Mouse (Mus musculus) myocyte (in vitro differentiated cells): Measurements from ENCODE around the gene Fam110a. TPM values are rescaled to one million over a fixed set of nuclear protein-coding genes. Genes with fewer than 3 reads are reported as not detected.

ENCODE experiments used
- H3K27me3 ChIP-seq: one replicate; pipeline ENCODE4 v1.6.1; 2011; ENCODE audit not compliant: control insufficient read depth, insufficient read depth, insufficient read length
- H3K36me3 ChIP-seq: one replicate; pipeline ENCODE4 v1.6.1; 2011; ENCODE audit not compliant: control insufficient read depth, insufficient read depth
- H3K4me2 ChIP-seq: one replicate; pipeline ENCODE4 v1.6.1; 2011; ENCODE audit warnings: low read depth, control low read depth
- H3K4me3 ChIP-seq: one replicate; pipeline ENCODE4 v1.5.1; 2011; ENCODE audit warnings: mild to moderate bottlenecking, control low read depth, moderate library complexity
- H3K79me2 ChIP-seq: one replicate; pipeline ENCODE4 v1.6.1; 2011; ENCODE audit not compliant: control insufficient read depth, insufficient read depth
- H3ac ChIP-seq: one replicate; pipeline ENCODE4 v1.6.1; 2011; ENCODE audit not compliant: control insufficient read depth, insufficient read length
- CEBPB ChIP-seq: IDR thresholded peaks from 2 replicates; pipeline ENCODE4 v1.6.1; 2011; ENCODE audit warnings: mild to moderate bottlenecking, moderate library complexity; ENCODE audit not compliant: poor library complexity, insufficient read depth, severe bottlenecking
- E2F4 ChIP-seq: IDR thresholded peaks from one replicate; pipeline ENCODE4 v1.6.1; 2011; ENCODE audit warnings: mild to moderate bottlenecking, control low read depth, moderate library complexity; ENCODE audit not compliant: insufficient read depth
- MAX ChIP-seq: IDR thresholded peaks from one replicate; pipeline ENCODE4 v1.6.1; 2011; ENCODE audit warnings: low read depth, mild to moderate bottlenecking, control low read depth
- MYOD1 ChIP-seq, 3 experiments: IDR thresholded peaks; one replicate each; pipeline ENCODE4 v1.6.1; 2011; ENCODE audit warnings: control low read depth in 2 of 3, low read depth in 2 of 3, mild to moderate bottlenecking in 2 of 3, moderate library complexity in 1 of 3; ENCODE audit not compliant: insufficient read length in 2 of 3, control insufficient read depth in 1 of 3
- MYOG ChIP-seq, 3 experiments: IDR thresholded peaks; one replicate each; pipeline ENCODE4 v1.6.1; 2011; ENCODE audit warnings: control low read depth in 2 of 3, low read depth in 2 of 3, mild to moderate bottlenecking in 2 of 3; ENCODE audit not compliant: insufficient read length in 2 of 3, control insufficient read depth in 1 of 3, insufficient read depth in 1 of 3
- POLR2A ChIP-seq: IDR thresholded peaks from one replicate; pipeline ENCODE4 v1.6.1; 2011; ENCODE audit warnings: low read depth, mild to moderate bottlenecking, control low read depth, moderate library complexity; ENCODE audit not compliant: insufficient read length
- POLR2AphosphoS2 ChIP-seq: IDR thresholded peaks from one replicate; pipeline ENCODE4 v1.6.1; 2011; ENCODE audit warnings: low read depth, control low read depth; ENCODE audit not compliant: insufficient read length
- REST ChIP-seq: IDR thresholded peaks from one replicate; pipeline ENCODE4 v1.6.1; 2011; ENCODE audit warnings: mild to moderate bottlenecking, control low read depth, moderate library complexity; ENCODE audit not compliant: insufficient read depth, insufficient read length
- SRF ChIP-seq: IDR thresholded peaks from one replicate; pipeline ENCODE4 v1.6.1; 2011; ENCODE audit warnings: low read depth; ENCODE audit not compliant: control insufficient read depth, insufficient read length
- TCF12 ChIP-seq: IDR thresholded peaks from one replicate; pipeline ENCODE4 v1.6.1; 2011; ENCODE audit warnings: mild to moderate bottlenecking, control low read depth; ENCODE audit not compliant: poor library complexity, insufficient read depth, severe bottlenecking
- TCF3 ChIP-seq: IDR thresholded peaks from one replicate; pipeline ENCODE4 v1.6.1; 2011; ENCODE audit warnings: low read depth, control low read depth; ENCODE audit not compliant: insufficient read length
- USF1 ChIP-seq: IDR thresholded peaks from one replicate; pipeline ENCODE4 v1.6.1; 2011; ENCODE audit warnings: low read depth, mild to moderate bottlenecking, control low read depth, moderate library complexity
- polyA plus RNA-seq: library from polyadenylated mRNA; unstranded; fragments of >200 nt; fragmentation: generic; extraction: Trizol; gene quantifications from one replicate; pipeline ENCODE4 v1.2.1, GENCODE M21; 2012; ENCODE audit warnings: missing spikeins

Gene Fam110a
- polyA plus RNA-seq, 1 experiment, result 21.0 TPM

DNA sequence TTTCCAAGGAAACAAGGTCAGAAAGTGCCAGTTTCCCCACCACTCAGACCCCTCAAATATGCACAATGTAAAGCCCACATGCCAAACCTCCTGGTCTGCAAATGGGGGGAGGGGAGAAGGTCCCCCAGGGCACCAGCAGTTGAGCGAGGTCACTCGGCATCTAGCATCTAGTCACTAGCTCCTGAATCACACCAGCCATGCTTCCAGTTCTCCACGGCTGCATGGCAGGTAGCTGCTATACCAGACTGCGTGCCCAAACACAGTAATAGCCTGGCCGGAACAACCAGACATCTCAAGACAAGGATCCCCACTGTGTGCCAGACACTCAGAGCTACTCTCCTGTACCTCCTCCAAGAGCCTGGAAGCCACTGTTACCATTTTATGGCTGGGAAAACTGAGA, 8.3 kb downstream of the Fam110a start:
- H3K36me3 ChIP-seq, result peaks cover 11% of the 10 kb centered on the region
- H3ac ChIP-seq, result no peak overlapping the region
- H3K4me2 ChIP-seq, result no peak overlapping the region
- H3K27me3 ChIP-seq, result no peaks in the 10 kb centered on the region
- no peak overlapping the region for H3K4me3 ChIP-seq
- H3K79me2 ChIP-seq, result peaks cover 72% of the 10 kb centered on the region
- TF ChIP-seq POLR2A (no peak), E2F4 (no peak), SRF (no peak), TCF12 (no peak)

- Histone ChIP-seq H3K4me2 (no peak overlapping the region), H3K79me2 (peaks cover 59% of the 10 kb centered on the region), H3K27me3 (no peaks in the 10 kb centered on the region), H3K4me3 (no peak overlapping the region), H3K36me3 (peaks cover 11% of the 10 kb centered on the region), H3ac (no peak overlapping the region)
- TF ChIP-seq POLR2AphosphoS2, result no peak
- TF ChIP-seq TCF12, result no peak
- TF ChIP-seq MAX, result no peak
- TF ChIP-seq MYOG (IDR thresholded peaks at IDR 0.05; ENCODE audit: control insufficient read depth in 1 of 3, insufficient read depth in 1 of 3, insufficient read length in 2 of 3, low read depth in 2 of 3), result no peak
- TF ChIP-seq TCF3, result no peak
- TF ChIP-seq REST, result no peak
- TF ChIP-seq CEBPB, result no peak
- no peak for TF ChIP-seq E2F4
- TF ChIP-seq SRF, result no peak
- no peak for TF ChIP-seq MYOD1 (IDR thresholded peaks at IDR 0.05; ENCODE audit: control insufficient read depth in 1 of 3, insufficient read length in 2 of 3, low read depth in 2 of 3)
- no peak for TF ChIP-seq USF1
- TF ChIP-seq POLR2A, result no peak
Measured at GRCm38 (mm10) chr2:151970191-151971172, 9.5 kb downstream of the Fam110a start.

DNA sequence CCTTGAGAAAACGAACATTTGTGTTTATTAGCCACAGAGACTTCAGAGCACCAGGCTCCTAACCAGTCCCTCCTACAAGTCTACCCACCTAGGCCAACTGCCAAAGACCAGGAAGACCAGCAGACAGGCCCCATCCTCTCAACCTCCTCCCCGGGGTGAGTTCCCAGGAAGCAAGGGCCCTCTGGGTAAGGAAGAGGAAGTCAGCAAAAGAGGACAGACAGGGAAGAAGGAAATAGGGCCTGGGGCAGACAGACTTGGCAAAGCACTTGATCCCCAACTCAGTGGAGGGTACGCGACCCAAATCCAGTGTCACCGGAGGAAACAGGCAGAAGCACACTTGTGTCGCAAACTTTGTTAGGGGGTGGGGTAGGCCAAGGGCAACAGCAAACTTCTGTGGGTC, 10.6 kb downstream of the Fam110a start:
- Histone ChIP-seq H3K36me3 (peaks cover 11% of the 10 kb centered on the region), H3K4me2 (no peak overlapping the region), H3K27me3 (no peaks in the 10 kb centered on the region), H3ac (no peak overlapping the region), H3K4me3 (no peak overlapping the region), H3K79me2 (peaks cover 55% of the 10 kb centered on the region)
- TF ChIP-seq USF1 (no peak), SRF (no peak)

DNA sequence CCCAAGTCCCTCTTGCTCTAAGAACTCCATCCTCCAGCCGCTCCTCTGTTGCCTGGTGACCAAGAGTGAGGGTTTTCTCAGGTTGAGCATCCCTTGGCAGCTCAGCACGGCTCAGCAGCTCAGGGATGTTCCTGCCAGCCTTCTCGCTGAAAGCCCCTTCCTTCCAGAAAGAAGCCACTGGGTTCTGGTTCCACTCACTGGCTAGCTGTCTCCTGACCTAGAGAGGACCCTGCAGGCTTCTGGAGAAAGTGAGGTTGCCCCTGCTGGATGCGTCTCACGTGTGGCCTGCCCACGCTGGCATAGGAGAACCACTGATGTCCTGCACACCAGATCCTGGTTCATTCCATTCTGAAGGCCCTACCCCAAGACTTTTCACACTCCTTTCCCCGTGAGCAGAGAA, 11.0 kb downstream of the Fam110a start:
- Histone ChIP-seq H3K27me3 (no peaks in the 10 kb centered on the region), H3K4me2 (no peak overlapping the region)

GRCm38 (mm10) chr2:151968451-151968850, 11.6 kb downstream of the Fam110a start:
- Histone ChIP-seq H3K4me2 (no peak overlapping the region), H3K4me3 (no peak overlapping the region)
- TF ChIP-seq MAX (no peak), SRF (no peak), MYOD1 (IDR thresholded peaks at IDR 0.05; ENCODE audit: control insufficient read depth in 1 of 3, insufficient read length in 2 of 3, low read depth in 2 of 3) (no peak), E2F4 (no peak)

More for the DNA sequence above, 11.0 kb downstream of the Fam110a start:
- no peak for TF ChIP-seq CEBPB
- TF ChIP-seq REST, result no peak
- no peak for TF ChIP-seq TCF3
- no peak overlapping the region for H3ac ChIP-seq
- peaks cover 11% of the 10 kb centered on the region for H3K36me3 ChIP-seq
- H3K4me3 ChIP-seq, result no peak overlapping the region
- peaks cover 51% of the 10 kb centered on the region for H3K79me2 ChIP-seq

More at GRCm38 (mm10) chr2:151968451-151968850, 11.6 kb downstream of the Fam110a start:
- Histone ChIP-seq H3K79me2 (peaks cover 45% of the 10 kb centered on the region), H3ac (no peak overlapping the region), H3K36me3 (peaks cover 11% of the 10 kb centered on the region), H3K27me3 (no peaks in the 10 kb centered on the region)
